Mouse (Mus musculus) B cell, adult (primary cell): ENCODE measurements around the gene Gm9944. TPM values are rescaled to one million over a fixed set of nuclear protein-coding genes. Genes with fewer than 3 reads are reported as not detected.

Experiments used
- total RNA-seq: library from RNA; stranded (reverse); gene quantifications from 4 replicates; pipeline ENCODE4 v1.2.4, GENCODE M21; 2023; ENCODE audit not compliant: inconsistent age

Gm9944 gene
- not detected in 4 replicates for total RNA-seq

GRCm38 (mm10) chr4:144453217-144453616 lies at the start of gene Gm9944:
TSS of gene Gm9944 (minus strand) at chr4:144453317.

GRCm38 (mm10) chr4:144463656-144464055 lies 10.5 kb upstream of the Gm9944 start, which contains the start of gene Aadacl3:
TSS of gene Aadacl3 (minus strand) at chr4:144463756.

GRCm38 (mm10) chr4:144438672-144439071 lies 14.4 kb downstream of the Gm9944 start, which contains the start of gene 1700012P22Rik:
TSS of gene 1700012P22Rik (minus strand) at chr4:144438772.

GRCm38 (mm10) chr4:144408290-144408689 lies 44.8 kb downstream of the Gm9944 start, which contains the start of gene Pramef12:
TSS of gene Pramef12 (minus strand) at chr4:144408464.

Other genes with a start within 250 kb of the Gm9944 start
- not detected in 4 replicates for gene C87977, start 240.0 kb downstream of the Gm9944 start, total RNA-seq
- not detected in 4 replicates for gene Pramel5, start 172.8 kb downstream of the Gm9944 start, total RNA-seq
- gene Gm13128, start 123.1 kb downstream of the Gm9944 start, total RNA-seq: not detected in 4 replicates
- not detected in 4 replicates for gene Gm13119, start 95.4 kb downstream of the Gm9944 start, total RNA-seq
- not detected in 4 replicates for gene Pramef20, start 75.4 kb downstream of the Gm9944 start, total RNA-seq
- gene Pramef12, start 44.9 kb downstream of the Gm9944 start, total RNA-seq: not detected in 4 replicates
- not detected in 4 replicates for gene 1700012P22Rik, start 14.5 kb downstream of the Gm9944 start, total RNA-seq
- gene Aadacl3, start 10.4 kb upstream of the Gm9944 start, total RNA-seq: not detected in 4 replicates
- not detected in 4 replicates for gene 9430007A20Rik, start 66.5 kb upstream of the Gm9944 start, total RNA-seq
- not detected in 4 replicates for gene Gm13124, start 111.8 kb upstream of the Gm9944 start, total RNA-seq
- gene Aadacl4, start 160.4 kb upstream of the Gm9944 start, total RNA-seq: not detected in 4 replicates
- not detected in 4 replicates for gene Gm436, start 233.1 kb upstream of the Gm9944 start, total RNA-seq